Mouse (Mus musculus) CH12.LX (cell line): Measurements from ENCODE around the gene Zfp626. TPM values are rescaled to one million over a fixed set of nuclear protein-coding genes. Genes with fewer than 3 reads are reported as not detected.
"Not testable (repeated sequence)": the region's sequence is repeated elsewhere in the genome, so short reads cannot be mapped to it uniquely, and the experiment has no call there.

Source experiments
- DNase-seq: peaks from one replicate; pipeline ENCODE4 v3.0.0-alpha.2; 2013; ENCODE audit errors: extremely low read depth
- H3K27ac ChIP-seq: 2 replicates; pipeline ENCODE4 v1.5.1; 2012; ENCODE audit warnings: low read depth, mild to moderate bottlenecking, control low read depth, moderate library complexity; ENCODE audit not compliant: insufficient read depth
- H3K27me3 ChIP-seq: replicated peaks from 2 replicates; pipeline ENCODE3; 2012; ENCODE audit warnings: inconsistent platforms
- H3K36me3 ChIP-seq, 2 experiments: replicated peaks in 1 of 2; 2 replicates each; pipeline versions ENCODE3 to v1.6.1; 2012; ENCODE audit warnings: inconsistent platforms in 1 of 2, low read length in 1 of 2, mild to moderate bottlenecking in 1 of 2, mixed read lengths in 1 of 2, moderate library complexity in 1 of 2; ENCODE audit not compliant: control insufficient read depth in 1 of 2, insufficient read depth in 1 of 2
- H3K4me1 ChIP-seq, 2 experiments: 2 replicates each; pipeline ENCODE4 v1.6.1; 2012; ENCODE audit warnings: inconsistent platforms in 1 of 2, moderate library complexity in 1 of 2; ENCODE audit not compliant: insufficient read depth in 2 of 2, control insufficient read depth in 1 of 2
- H3K4me2 ChIP-seq: 2 replicates; pipeline ENCODE4 v1.6.1; 2012; ENCODE audit warnings: low read depth, mild to moderate bottlenecking, control low read depth; ENCODE audit not compliant: poor library complexity, insufficient read depth, severe bottlenecking
- H3K4me3 ChIP-seq, 3 experiments: fragments of 150-350 bp in 1 of 3; sonication (generic) in 1 of 3; replicated peaks in 1 of 3; 2 replicates each; pipeline versions ENCODE3 to v1.5.1; 2011 to 2012; ENCODE audit warnings: low read depth in 2 of 3, low read length in 2 of 3, mild to moderate bottlenecking in 2 of 3, moderate library complexity in 2 of 3, control low read depth in 1 of 3, improper control_type of control experiment in 1 of 3, inconsistent platforms in 1 of 3, mixed read lengths in 1 of 3; ENCODE audit not compliant: poor library complexity in 1 of 3
- H3K79me2 ChIP-seq: replicated peaks from 2 replicates; pipeline ENCODE4 v1.6.1; 2012; ENCODE audit warnings: mild to moderate bottlenecking, moderate library complexity; ENCODE audit not compliant: control insufficient read depth, poor library complexity, insufficient read depth, severe bottlenecking; ENCODE audit errors: extremely low read depth
- H3K9ac ChIP-seq: 2 replicates; pipeline ENCODE4 v1.6.1; 2012; ENCODE audit warnings: low read depth, mild to moderate bottlenecking, control low read depth, moderate library complexity; ENCODE audit not compliant: insufficient read depth
- H3K9me3 ChIP-seq: replicated peaks from 2 replicates; pipeline ENCODE3; 2012; ENCODE audit warnings: low read length, inconsistent platforms, mixed read lengths
- BHLHE40 ChIP-seq: IDR thresholded peaks from 2 replicates; pipeline ENCODE4 v1.6.1; 2011; ENCODE audit warnings: mild to moderate bottlenecking, low read depth, low read length, improper control_type of control experiment
- CHD1 ChIP-seq: IDR thresholded peaks from 2 replicates; pipeline ENCODE4 v1.6.1; 2012; ENCODE audit warnings: low read depth, low read length, improper control_type of control experiment, inconsistent platforms
- ELF1 ChIP-seq: IDR thresholded peaks from 2 replicates; pipeline ENCODE4 v1.6.1; 2014; ENCODE audit warnings: low read depth, mild to moderate bottlenecking, inconsistent platforms, low read length, improper control_type of control experiment
- ETS1 ChIP-seq: conservative IDR thresholded peaks from 2 replicates; pipeline ENCODE4 v1.6.1; 2012; ENCODE audit warnings: low read depth, mild to moderate bottlenecking, inconsistent platforms, low read length, improper control_type of control experiment, moderate library complexity
- IRF4 ChIP-seq: IDR thresholded peaks from 2 replicates; pipeline ENCODE4 v1.6.1; 2014; ENCODE audit warnings: low read depth, mild to moderate bottlenecking, inconsistent platforms, low read length, improper control_type of control experiment
- JUN ChIP-seq: IDR thresholded peaks from 2 replicates; pipeline ENCODE4 v1.6.1; 2011; ENCODE audit warnings: low read depth, mild to moderate bottlenecking, low read length, improper control_type of control experiment, moderate library complexity; ENCODE audit not compliant: insufficient read depth
- MAZ ChIP-seq: IDR thresholded peaks from 2 replicates; pipeline ENCODE4 v1.6.1; 2012; ENCODE audit warnings: low read depth, mild to moderate bottlenecking, inconsistent platforms, low read length, improper control_type of control experiment, moderate library complexity
- NELFE ChIP-seq: IDR thresholded peaks from 2 replicates; pipeline ENCODE4 v1.6.1; 2011; ENCODE audit warnings: low read depth, low read length, improper control_type of control experiment
- POLR2AphosphoS2 ChIP-seq: IDR thresholded peaks from 2 replicates; pipeline ENCODE4 v1.6.1; 2011; ENCODE audit warnings: low read depth, low read length, improper control_type of control experiment
- USF2 ChIP-seq: conservative IDR thresholded peaks from 2 replicates; pipeline ENCODE4 v1.6.1; 2011; ENCODE audit warnings: low read depth, low read length, improper control_type of control experiment
- dilution Hi-C: fragments of 300-500 bp; cut with MboI; formaldehyde crosslinking; loops from 2 replicates; pipeline ENCODE4 v1.14.3; 2020; ENCODE audit warnings: low sequenced_read_pairs; ENCODE audit not compliant: extremely low pct_unique_long_range_greater_than_20kb, extremely low pct_ligation_motif_present
- in situ Hi-C: fragments of 300-500 bp; cut with MboI; formaldehyde crosslinking; loops from 3 replicates; pipeline ENCODE4 v1.14.3; 2019; ENCODE audit warnings: low sequenced_read_pairs, low pct_ligation_motif_present, low pct_unique_long_range_greater_than_20kb, mixed read lengths
- polyA plus RNA-seq: library from polyadenylated mRNA; unstranded; fragments of >175 nt; gene quantifications from 2 replicates; pipeline ENCODE4 v1.2.1, GENCODE M21; 2012; ENCODE audit warnings: low read depth; ENCODE audit not compliant: insufficient read length
- total RNA-seq, 2 experiments: library from RNA; depleted of rRNA; stranded (reverse); fragments of 300-350 nt in 1 of 2; fragments of >200 nt in 1 of 2; gene quantifications; 2 replicates each; pipeline ENCODE4 v1.2.3; 2012 to 2014

Gene Zfp626
- 3.6 and 3.9 TPM in 2 replicates for total RNA-seq (2012; rRNA removed)
- total RNA-seq (2014; rRNA removed), result 5.5 and 6.5 TPM in 2 replicates
- polyA plus RNA-seq, result 3.6 and 4.4 TPM in 2 replicates

- H3K4me3 ChIP-seq, DNase-seq, dilution Hi-C loops, H3K9ac ChIP-seq, H3K9me3 ChIP-seq, H3K4me2 ChIP-seq, H3K27me3 ChIP-seq, H3K79me2 ChIP-seq, H3K27ac ChIP-seq, in situ Hi-C loops: not testable (repeated sequence)
- peaks cover 2 to 11% of the 10 kb centered on the region in 2 experiments; a peak in 2 of 4 replicates for H3K4me1 ChIP-seq
- H3K36me3 ChIP-seq, result peaks cover 43 to 44% of the 10 kb centered on the region in 2 experiments
Observed at GRCm38 (mm10) chr7:27806896-27807295, at the start of gene Zfp626. Zfp626 (plus strand) TSS chr7:27807196.

- H3K79me2 ChIP-seq, result no peaks in the 10 kb centered on the region
- no peaks in the 10 kb centered on the region for H3K27me3 ChIP-seq
- dilution Hi-C loops (no loop called here), in situ Hi-C loops (no loop called here)
- H3K9ac ChIP-seq, result no peak overlapping the region
- no peak overlapping the region for H3K4me2 ChIP-seq
- no peak for DNase-seq
- no peak overlapping the region for H3K4me3 ChIP-seq
- no peaks in the 10 kb centered on the region for H3K36me3 ChIP-seq
- H3K27ac ChIP-seq, result no peak overlapping the region
- TF ChIP-seq POLR2AphosphoS2 (no peak), IRF4 (no peak), CHD1 (no peak), NELFE (no peak), USF2 (no peak), MAZ (no peak), ELF1 (no peak), JUN (no peak), ETS1 (no peak)
- H3K4me1 ChIP-seq, result no peaks in the 10 kb centered on the region
- H3K9me3 ChIP-seq, result no peaks in the 10 kb centered on the region
Observed at GRCm38 (mm10) chr7:27765176-27765886, 41.7 kb upstream of the Zfp626 start.

GRCm38 (mm10) chr7:27789306-27789705 lies 17.7 kb upstream of the Zfp626 start:
- DNase-seq, result no peak
- in situ Hi-C loops, result no loop called here
- dilution Hi-C loops, result no loop called here

GRCm38 (mm10) chr7:27793865-27794264 lies 13.1 kb upstream of the Zfp626 start:
- H3K27me3 ChIP-seq, result peaks cover 41% of the 10 kb centered on the region
- H3K4me3 ChIP-seq, in situ Hi-C loops, H3K4me1 ChIP-seq, H3K36me3 ChIP-seq, dilution Hi-C loops, H3K9ac ChIP-seq, DNase-seq, H3K79me2 ChIP-seq, H3K27ac ChIP-seq, H3K4me2 ChIP-seq: not testable (repeated sequence)
- H3K9me3 ChIP-seq, result peaks cover 21% of the 10 kb centered on the region

More at GRCm38 (mm10) chr7:27789306-27789705, 17.7 kb upstream of the Zfp626 start:
- Histone ChIP-seq H3K4me2 (no peak overlapping the region), H3K4me1 (no peaks in the 10 kb centered on the region), H3K27ac (no peak overlapping the region), H3K9ac (no peak overlapping the region), H3K4me3 (no peak overlapping the region), H3K79me2 (no peaks in the 10 kb centered on the region), H3K27me3 (peaks cover 35% of the 10 kb centered on the region), H3K36me3 (no peaks in the 10 kb centered on the region), H3K9me3 (peaks cover 22% of the 10 kb centered on the region)
- TF ChIP-seq BHLHE40, result no peak
